Mouse (Mus musculus) MEL (cell line): ENCODE measurements around the gene 2410004P03Rik.

Experiments
- CTCF ChIP-seq, 3 experiments: IDR thresholded peaks in 2 of 3; conservative IDR thresholded peaks in 1 of 3; 2 replicates each; pipeline ENCODE4 v1.5.1; 2011 to 2012; ENCODE audit warnings: low read length in 3 of 3, low read depth in 2 of 3, mild to moderate bottlenecking in 2 of 3, improper control_type of control experiment in 1 of 3, inconsistent platforms in 1 of 3, mixed read lengths in 1 of 3, moderate library complexity in 1 of 3; ENCODE audit not compliant: control insufficient read depth in 1 of 3, insufficient read depth in 1 of 3, poor library complexity in 1 of 3, severe bottlenecking in 1 of 3
- EP300 ChIP-seq, 2 experiments: IDR thresholded peaks; 2 replicates each; pipeline ENCODE4 v1.6.1; 2011; ENCODE audit warnings: improper control_type of control experiment in 2 of 2, low read length in 2 of 2, low read depth in 1 of 2, mild to moderate bottlenecking in 1 of 2
- JUND ChIP-seq: IDR thresholded peaks from 2 replicates; pipeline ENCODE4 v1.6.1; 2011; ENCODE audit warnings: low read depth, mild to moderate bottlenecking, improper control_type of control experiment, low read length
- KAT2A ChIP-seq: conservative IDR thresholded peaks from 2 replicates; pipeline ENCODE4 v1.6.1; 2012; ENCODE audit warnings: low read depth, low read length, improper control_type of control experiment, inconsistent platforms
- MAZ ChIP-seq: IDR thresholded peaks from 2 replicates; pipeline ENCODE4 v1.6.1; 2012; ENCODE audit warnings: low read depth, mild to moderate bottlenecking, inconsistent platforms, low read length, improper control_type of control experiment
- MEF2A ChIP-seq: IDR thresholded peaks from 2 replicates; pipeline ENCODE4 v1.6.1; 2014; ENCODE audit warnings: low read depth, mild to moderate bottlenecking, inconsistent platforms, low read length, improper control_type of control experiment; ENCODE audit not compliant: poor library complexity, insufficient replicate concordance, severe bottlenecking; ENCODE audit errors: extremely low read depth
- POLR2A ChIP-seq, 2 experiments: IDR thresholded peaks; 2 replicates each; pipeline ENCODE4 v1.6.1; 2011 to 2012; ENCODE audit warnings: low read length in 2 of 2, mild to moderate bottlenecking in 2 of 2, control low read depth in 1 of 2, improper control_type of control experiment in 1 of 2, low read depth in 1 of 2, moderate library complexity in 1 of 2; ENCODE audit not compliant: control insufficient read depth in 1 of 2, insufficient read depth in 1 of 2, poor library complexity in 1 of 2
- RCOR1 ChIP-seq: IDR thresholded peaks from 2 replicates; pipeline ENCODE4 v1.6.1; 2012; ENCODE audit warnings: low read depth, mild to moderate bottlenecking, inconsistent platforms, low read length, improper control_type of control experiment
- SIN3A ChIP-seq: IDR thresholded peaks from 2 replicates; pipeline ENCODE4 v1.6.1; 2012; ENCODE audit warnings: low read length, improper control_type of control experiment, inconsistent platforms
- TAL1 ChIP-seq: IDR thresholded peaks from 2 replicates; pipeline ENCODE4 v1.6.1; 2012; ENCODE audit warnings: mild to moderate bottlenecking, inconsistent platforms, low read length, moderate library complexity, mixed read lengths
- TCF12 ChIP-seq: IDR thresholded peaks from 2 replicates; pipeline ENCODE4 v1.6.1; 2014; ENCODE audit warnings: low read depth, mild to moderate bottlenecking, inconsistent platforms, low read length, improper control_type of control experiment, moderate library complexity
- USF1 ChIP-seq: IDR thresholded peaks from 2 replicates; pipeline ENCODE4 v1.6.1; 2014; ENCODE audit warnings: low read depth, mild to moderate bottlenecking, inconsistent platforms, low read length, improper control_type of control experiment, moderate library complexity

DNA sequence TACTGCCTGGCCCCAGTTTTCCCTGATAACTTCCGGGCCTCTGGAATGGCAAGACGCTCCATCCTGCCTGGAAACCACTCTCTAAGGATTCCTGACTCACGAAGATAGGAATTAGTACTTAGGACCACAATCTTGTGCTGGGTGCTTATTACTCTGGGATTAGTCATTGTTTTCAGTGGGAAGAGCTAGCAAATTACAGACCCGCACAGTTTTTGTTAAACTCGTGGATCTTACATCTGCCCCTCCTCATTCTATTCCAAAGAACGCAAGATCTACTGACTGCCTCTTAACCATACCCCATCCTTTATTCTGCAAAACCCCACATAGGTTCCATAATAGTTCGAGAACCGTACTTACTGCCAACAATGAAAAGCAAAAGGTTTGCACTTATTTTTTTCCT, 45.6 kb upstream of the 2410004P03Rik start:
- no peak for TF ChIP-seq TAL1
- no peak for TF ChIP-seq MAZ
- no peak for TF ChIP-seq USF1
- no peak for TF ChIP-seq CTCF (IDR thresholded peaks at IDR 0.05 in 2 of 3, conservative IDR thresholded peaks at IDR 0.05 in 1 of 3; ENCODE audit: control insufficient read depth in 1 of 3, insufficient read depth in 1 of 3, low read depth in 2 of 3, low read length in 3 of 3, poor library complexity in 1 of 3, severe bottlenecking in 1 of 3)
- no peak for TF ChIP-seq KAT2A
- TF ChIP-seq POLR2A (IDR thresholded peaks at IDR 0.05; ENCODE audit: control insufficient read depth in 1 of 2, insufficient read depth in 1 of 2, low read depth in 1 of 2, low read length in 2 of 2, poor library complexity in 1 of 2), result no peak
- no peak for TF ChIP-seq EP300 (IDR thresholded peaks at IDR 0.05; ENCODE audit: low read depth in 1 of 2, low read length in 2 of 2)
- no peak for TF ChIP-seq MEF2A
- TF ChIP-seq RCOR1, result no peak
- no peak for TF ChIP-seq TCF12
- no peak for TF ChIP-seq JUND
- TF ChIP-seq SIN3A, result no peak
